Mouse (Mus musculus): ENCODE measurements around the gene 2410004B18Rik. TPM values are rescaled to one million over a fixed set of nuclear protein-coding genes. Genes with fewer than 3 reads are reported as not detected.
"Not testable (repeated sequence)": the region's sequence is repeated elsewhere in the genome, so short reads cannot be mapped to it uniquely, and the experiment has no call there.

2410004B18Rik gene
- polyA plus RNA-seq, 1 experiment from 2014 or later = 47.1 TPM

DNA sequence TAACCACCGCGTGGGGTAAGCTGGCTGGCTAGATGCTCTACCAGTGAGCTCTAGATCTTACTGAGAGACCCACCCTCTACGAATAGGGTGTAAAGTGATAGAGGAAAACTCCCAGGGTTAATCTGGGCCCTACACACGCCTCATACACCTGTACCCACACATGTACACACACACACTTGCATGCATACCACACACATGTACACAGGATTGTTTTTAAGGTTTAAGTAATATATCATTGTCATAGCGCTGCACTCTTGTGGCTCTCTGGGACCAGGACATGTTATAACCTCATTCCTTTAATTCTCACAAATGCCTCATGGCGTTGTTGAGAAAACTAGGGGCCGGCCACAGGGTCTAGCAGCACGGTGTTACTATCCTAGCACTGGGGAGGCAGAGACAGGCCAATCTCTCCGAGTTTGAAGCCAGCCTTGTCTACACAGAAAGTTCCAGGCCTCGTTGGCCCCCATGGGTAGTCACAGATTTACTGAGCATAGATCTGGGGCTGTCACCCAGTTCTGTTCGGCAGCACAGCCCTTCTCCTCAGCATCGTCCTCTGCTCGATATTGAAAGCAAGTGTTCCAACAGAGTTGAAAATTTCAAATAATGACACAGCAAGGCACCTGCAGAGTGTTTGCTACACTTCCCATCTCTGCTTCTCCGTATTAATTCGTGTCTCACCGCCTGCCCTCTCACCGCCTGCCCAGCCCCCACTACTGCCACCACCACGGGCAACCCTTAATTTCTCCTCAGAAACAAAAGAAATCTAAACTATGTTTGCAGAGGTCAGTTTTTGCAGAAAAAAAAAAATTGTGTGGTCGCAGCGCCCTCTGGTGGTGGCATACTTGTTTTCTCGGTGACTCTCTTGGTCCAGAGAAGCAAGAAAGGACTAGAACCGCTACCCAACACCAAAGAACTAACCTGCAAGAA is 32.7 kb upstream of the 2410004B18Rik start:
- 47% methylated on average over 22 of the region's 22 CpGs for WGBS (ENCODE audit: insufficient replicate concordance)
- Histone ChIP-seq H3K4me1 (ENCODE audit: control insufficient read depth, insufficient read depth, low read length) (peaks cover 6% of the 10 kb centered on the region; the same call in 1 of the 2 replicates), H3K27me3 (ENCODE audit: control insufficient read depth, insufficient read depth, low read length) (no peaks in the 10 kb centered on the region), H3K36me3 (ENCODE audit: control insufficient read depth, insufficient read depth, low read length) (no peaks in the 10 kb centered on the region), H3K4me2 (peak overlapping the region; percentile 41; the same call in 1 of the 2 replicates), H3K9me3 (replicated peaks; ENCODE audit: control insufficient read depth, low read length) (no peaks in the 10 kb centered on the region), H3K27ac (ENCODE audit: low read depth, low read length) (no peak overlapping the region), H3K9ac (ENCODE audit: low read depth, low read length) (0 out of 2 replicates have a peak overlapping the region, but pooled peaks have one; percentile 16), H3K4me3 (ENCODE audit: low read depth, low read length) (0 out of 2 replicates have a peak overlapping the region, but pooled peaks have one; percentile 10)
- ATAC-seq (replicated peaks; ENCODE audit: insufficient number of reproducible peaks, low FRiP score, low TSS enrichment) = 0 out of 2 replicates have a peak, but pooled peaks have one; percentile 14

- Histone ChIP-seq H3K36me3 (ENCODE audit: control insufficient read depth, insufficient read depth, low read length) (no peaks in the 10 kb centered on the region), H3K27me3 (ENCODE audit: control insufficient read depth, insufficient read depth, low read length) (no peaks in the 10 kb centered on the region), H3K4me2 (no peak overlapping the region), H3K9ac (ENCODE audit: low read depth, low read length) (no peak overlapping the region), H3K27ac (ENCODE audit: low read depth, low read length) (no peak overlapping the region), H3K9me3 (replicated peaks; ENCODE audit: control insufficient read depth, low read length) (no peaks in the 10 kb centered on the region), H3K4me1 (ENCODE audit: control insufficient read depth, insufficient read depth, low read length) (peaks cover 4% of the 10 kb centered on the region; the same call in 1 of the 2 replicates), H3K4me3 (ENCODE audit: low read depth, low read length) (no peak overlapping the region)
- 80% methylated on average over 9 of the region's 9 CpGs for WGBS (ENCODE audit: insufficient replicate concordance)
- no peak for ATAC-seq (replicated peaks; ENCODE audit: insufficient number of reproducible peaks, low FRiP score, low TSS enrichment)
These were observed 31.2 kb upstream of the 2410004B18Rik start for GRCm38 (mm10) chr3:145906582-145906981.

- Histone ChIP-seq H3K36me3 (ENCODE audit: control insufficient read depth, insufficient read depth, low read length) (no peaks in the 10 kb centered on the region), H3K27me3 (ENCODE audit: control insufficient read depth, insufficient read depth, low read length) (no peaks in the 10 kb centered on the region), H3K27ac (ENCODE audit: low read depth, low read length) (no peak overlapping the region), H3K4me1 (ENCODE audit: control insufficient read depth, insufficient read depth, low read length) (no peaks in the 10 kb centered on the region), H3K9ac (ENCODE audit: low read depth, low read length) (no peak overlapping the region), H3K4me3 (ENCODE audit: low read depth, low read length) (no peak overlapping the region), H3K9me3 (replicated peaks; ENCODE audit: control insufficient read depth, low read length) (no peaks in the 10 kb centered on the region), H3K4me2 (no peak overlapping the region)
- 81% methylated on average over 7 of the region's 7 CpGs for WGBS (ENCODE audit: insufficient replicate concordance)
- ATAC-seq (replicated peaks; ENCODE audit: insufficient number of reproducible peaks, low FRiP score, low TSS enrichment) = no peak
These were observed 25.3 kb upstream of the 2410004B18Rik start for GRCm38 (mm10) chr3:145912512-145912911.

- H3K9ac ChIP-seq (ENCODE audit: low read depth, low read length) = no peak overlapping the region
- ATAC-seq (replicated peaks; ENCODE audit: insufficient number of reproducible peaks, low FRiP score, low TSS enrichment) = no peak
- WGBS (ENCODE audit: insufficient replicate concordance) = 68% methylated on average over 6 of the region's 6 CpGs
- no peak overlapping the region for H3K4me3 ChIP-seq (ENCODE audit: low read depth, low read length)
- H3K27me3 ChIP-seq (ENCODE audit: control insufficient read depth, insufficient read depth, low read length) = no peaks in the 10 kb centered on the region
- no peaks in the 10 kb centered on the region for H3K9me3 ChIP-seq (replicated peaks; ENCODE audit: control insufficient read depth, low read length)
- H3K4me1 ChIP-seq (ENCODE audit: control insufficient read depth, insufficient read depth, low read length) = no peaks in the 10 kb centered on the region
- no peak overlapping the region for H3K27ac ChIP-seq (ENCODE audit: low read depth, low read length)
- H3K4me2 ChIP-seq = no peak overlapping the region
- no peaks in the 10 kb centered on the region for H3K36me3 ChIP-seq (ENCODE audit: control insufficient read depth, insufficient read depth, low read length)
These were observed 24.6 kb upstream of the 2410004B18Rik start for GRCm38 (mm10) chr3:145913263-145913662.

DNA sequence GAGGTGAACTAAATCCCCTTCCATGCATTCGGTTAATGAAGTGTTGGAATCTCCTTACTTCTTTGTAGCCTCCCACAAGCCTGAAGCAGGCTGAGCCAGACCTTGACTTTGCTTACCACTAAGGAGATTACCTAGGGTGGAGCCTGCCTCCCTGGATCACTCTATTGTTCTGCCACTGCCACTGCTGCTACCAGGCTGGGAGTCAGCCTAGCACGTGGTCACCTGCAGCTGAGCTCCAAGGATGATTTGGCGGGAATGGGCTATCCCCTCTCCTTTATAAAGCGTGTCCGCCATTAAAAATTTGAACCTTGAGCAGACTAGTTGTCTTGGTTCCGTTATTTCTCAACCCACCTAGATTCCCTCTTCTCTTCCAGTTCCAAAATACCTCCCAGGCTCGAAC is 23.9 kb upstream of the 2410004B18Rik start:
- H3K4me3 ChIP-seq (ENCODE audit: low read depth, low read length); ATAC-seq (replicated peaks; ENCODE audit: insufficient number of reproducible peaks, low FRiP score, low TSS enrichment); H3K9ac ChIP-seq (ENCODE audit: low read depth, low read length); H3K27me3 ChIP-seq (ENCODE audit: control insufficient read depth, insufficient read depth, low read length); H3K4me1 ChIP-seq (ENCODE audit: control insufficient read depth, insufficient read depth, low read length); H3K27ac ChIP-seq (ENCODE audit: low read depth, low read length); H3K36me3 ChIP-seq (ENCODE audit: control insufficient read depth, insufficient read depth, low read length); H3K9me3 ChIP-seq (replicated peaks; ENCODE audit: control insufficient read depth, low read length); H3K4me2 ChIP-seq: not testable (repeated sequence)
- 71% methylated on average over 7 of the region's 7 CpGs for WGBS (ENCODE audit: insufficient replicate concordance)

- no peak overlapping the region for H3K4me2 ChIP-seq
- H3K27me3 ChIP-seq (ENCODE audit: control insufficient read depth, insufficient read depth, low read length) = no peaks in the 10 kb centered on the region
- no peaks in the 10 kb centered on the region for H3K9me3 ChIP-seq (replicated peaks; ENCODE audit: control insufficient read depth, low read length)
- ATAC-seq (replicated peaks; ENCODE audit: insufficient number of reproducible peaks, low FRiP score, low TSS enrichment) = no peak
- no peaks in the 10 kb centered on the region for H3K4me1 ChIP-seq (ENCODE audit: control insufficient read depth, insufficient read depth, low read length)
- H3K36me3 ChIP-seq (ENCODE audit: control insufficient read depth, insufficient read depth, low read length) = no peaks in the 10 kb centered on the region
- no peak overlapping the region for H3K9ac ChIP-seq (ENCODE audit: low read depth, low read length)
- H3K27ac ChIP-seq (ENCODE audit: low read depth, low read length) = no peak overlapping the region
- no peak overlapping the region for H3K4me3 ChIP-seq (ENCODE audit: low read depth, low read length)
- 86% methylated on average over 5 of the region's 5 CpGs for WGBS (ENCODE audit: insufficient replicate concordance)
These were observed 21.4 kb upstream of the 2410004B18Rik start for GRCm38 (mm10) chr3:145916374-145916773.

GRCm38 (mm10) chr3:145916826-145917225 is 21.0 kb upstream of the 2410004B18Rik start:
- Histone ChIP-seq H3K27ac (ENCODE audit: low read depth, low read length) (no peak overlapping the region), H3K4me3 (ENCODE audit: low read depth, low read length) (no peak overlapping the region), H3K4me2 (no peak overlapping the region), H3K27me3 (ENCODE audit: control insufficient read depth, insufficient read depth, low read length) (no peaks in the 10 kb centered on the region), H3K4me1 (ENCODE audit: control insufficient read depth, insufficient read depth, low read length) (0 out of 2 replicates have a peak, but pooled peaks cover under 1% of the 10 kb centered on the region), H3K9ac (ENCODE audit: low read depth, low read length) (no peak overlapping the region), H3K36me3 (ENCODE audit: control insufficient read depth, insufficient read depth, low read length) (no peaks in the 10 kb centered on the region), H3K9me3 (replicated peaks; ENCODE audit: control insufficient read depth, low read length) (no peaks in the 10 kb centered on the region)
- no peak for ATAC-seq (replicated peaks; ENCODE audit: insufficient number of reproducible peaks, low FRiP score, low TSS enrichment)
- WGBS (ENCODE audit: insufficient replicate concordance) = 52% methylated on average over 4 of the region's 4 CpGs

- Histone ChIP-seq H3K9me3 (replicated peaks; ENCODE audit: control insufficient read depth, low read length) (no peaks in the 10 kb centered on the region), H3K36me3 (ENCODE audit: control insufficient read depth, insufficient read depth, low read length) (no peaks in the 10 kb centered on the region), H3K4me1 (ENCODE audit: control insufficient read depth, insufficient read depth, low read length) (peaks cover 16% of the 10 kb centered on the region; the same call in 1 of the 2 replicates), H3K4me3 (ENCODE audit: low read depth, low read length) (peak within 1 kb of the TSS; percentile 97), H3K4me2 (peak within 1 kb of the TSS; percentile 73), H3K27ac (ENCODE audit: low read depth, low read length) (peak within 1 kb of the TSS; percentile 84), H3K9ac (ENCODE audit: low read depth, low read length) (peak within 1 kb of the TSS; percentile 76), H3K27me3 (ENCODE audit: control insufficient read depth, insufficient read depth, low read length) (no peaks in the 10 kb centered on the region)
- 25% methylated on average over 11 of the region's 11 CpGs for WGBS (ENCODE audit: insufficient replicate concordance)
- ATAC-seq (replicated peaks; ENCODE audit: insufficient number of reproducible peaks, low FRiP score, low TSS enrichment) = no peak
These were observed 15.6 kb upstream of the 2410004B18Rik start, which contains the start of gene Bcl10 for GRCm38 (mm10) chr3:145922019-145922854. Gene Bcl10, plus strand, starts transcription at chr3:145922804.

Data from heart, embryonic 11.5 days (tissue).